Mouse (Mus musculus) midbrain, embryonic 14.5 days (tissue): Measurements from ENCODE around the gene Bag3. TPM values are rescaled to one million over a fixed set of nuclear protein-coding genes. Genes with fewer than 3 reads are reported as not detected.
"Not testable (repeated sequence)": the region's sequence is repeated elsewhere in the genome, so short reads cannot be mapped to it uniquely, and the experiment has no call there.

Source experiments
- ATAC-seq: fragments of 200-750 bp; cut with Nextera tagmentation; 2 replicates; pipeline ENCODE4 v1.8.0; 2017; ENCODE audit warnings: moderate number of reproducible peaks, moderate library complexity; ENCODE audit not compliant: low FRiP score, low TSS enrichment
- DNase-seq: peaks from one replicate; pipeline ENCODE4 v3.0.0-alpha.2; 2015
- H3K27ac ChIP-seq: fragments of 300-500 bp; sonication (generic); replicated peaks from 2 replicates; pipeline ENCODE4 v1.5.1; 2014; ENCODE audit warnings: mild to moderate bottlenecking, low read depth, low read length, moderate library complexity
- H3K27me3 ChIP-seq: fragments of 300-500 bp; sonication (generic); 2 replicates; pipeline ENCODE4 v1.6.1; 2014; ENCODE audit warnings: low read length, control low read depth, mixed read lengths; ENCODE audit not compliant: control insufficient read depth, insufficient read depth
- H3K36me3 ChIP-seq: fragments of 300-500 bp; sonication (generic); 2 replicates; pipeline ENCODE4 v1.6.1; 2014; ENCODE audit warnings: low read length, control low read depth; ENCODE audit not compliant: control insufficient read depth, insufficient read depth
- H3K4me1 ChIP-seq: fragments of 300-500 bp; sonication (generic); 2 replicates; pipeline ENCODE4 v1.6.1; 2014; ENCODE audit warnings: mild to moderate bottlenecking, antibody characterized with exemption, low read length, control low read depth; ENCODE audit not compliant: control insufficient read depth, insufficient read depth
- H3K4me2 ChIP-seq: fragments of 300-500 bp; sonication (generic); 2 replicates; pipeline ENCODE4 v1.6.1; 2014; ENCODE audit warnings: mild to moderate bottlenecking, low read length, moderate library complexity
- H3K4me3 ChIP-seq: fragments of 300-500 bp; sonication (generic); replicated peaks from 2 replicates; pipeline ENCODE4 v1.5.1; 2014; ENCODE audit warnings: low read depth, low read length
- H3K9ac ChIP-seq: fragments of 300-500 bp; sonication (generic); replicated peaks from 2 replicates; pipeline ENCODE4 v1.6.1; 2014; ENCODE audit warnings: mild to moderate bottlenecking, low read length, moderate library complexity
- H3K9me3 ChIP-seq: fragments of 300-500 bp; sonication (generic); 2 replicates; pipeline ENCODE4 v1.6.1; 2016; ENCODE audit warnings: low read length, control low read depth, mixed read lengths; ENCODE audit not compliant: control insufficient read depth
- WGBS: fragments of 180-500 bp; shearing (Covaris S2); extraction: QIAGEN DNeasy Blood & Tissue Kit; methylation state at CpG from one replicate; pipeline ENCODE4 v1.1.7; 2014; 5-methylcytosine and 5-hydroxymethylcytosine counted together
- polyA plus RNA-seq: library from polyadenylated mRNA; unstranded; fragments of >200 nt; fragmentation: Nextera tagmentation; extraction: Ambion mirVana; gene quantifications from 2 replicates; pipeline ENCODE4 v1.2.1, GENCODE M21; 2014

Gene Bag3
- polyA plus RNA-seq, 1 experiment from 2014 or later = 1.7 TPM

GRCm38 (mm10) chr7:128567561-128568244 is 44.3 kb downstream of the Bag3 start:
- no peak overlapping the region for H3K9ac ChIP-seq
- no peak overlapping the region for H3K27ac ChIP-seq
- WGBS = 88% methylated on average over 8 of the region's 8 CpGs
- no peaks in the 10 kb centered on the region for H3K36me3 ChIP-seq
- H3K4me3 ChIP-seq = no peak overlapping the region
- H3K4me2 ChIP-seq = no peak overlapping the region
- H3K4me1 ChIP-seq = no peaks in the 10 kb centered on the region
- no peaks in the 10 kb centered on the region for H3K9me3 ChIP-seq
- no peaks in the 10 kb centered on the region for H3K27me3 ChIP-seq
- ATAC-seq = no peak
- no peak for DNase-seq

- ATAC-seq, H3K4me1 ChIP-seq, H3K9ac ChIP-seq, H3K4me3 ChIP-seq, H3K27me3 ChIP-seq, H3K27ac ChIP-seq, DNase-seq, H3K9me3 ChIP-seq, H3K36me3 ChIP-seq, H3K4me2 ChIP-seq: not testable (repeated sequence)
- 88% methylated on average over 2 of the region's 2 CpGs for WGBS
Measured at GRCm38 (mm10) chr7:128569429-128569828, 46.0 kb downstream of the Bag3 start.

GRCm38 (mm10) chr7:128569987-128570656 is 46.7 kb downstream of the Bag3 start:
- WGBS = 91% methylated on average over 8 of the region's 8 CpGs
- no peaks in the 10 kb centered on the region for H3K36me3 ChIP-seq
- no peak overlapping the region for H3K9ac ChIP-seq
- no peak overlapping the region for H3K27ac ChIP-seq
- ATAC-seq (no peak), DNase-seq (no peak)
- no peaks in the 10 kb centered on the region for H3K27me3 ChIP-seq
- no peaks in the 10 kb centered on the region for H3K4me1 ChIP-seq
- no peak overlapping the region for H3K4me2 ChIP-seq
- H3K4me3 ChIP-seq = no peak overlapping the region
- no peaks in the 10 kb centered on the region for H3K9me3 ChIP-seq

- H3K9ac ChIP-seq, H3K4me2 ChIP-seq, H3K27ac ChIP-seq, H3K4me1 ChIP-seq, H3K27me3 ChIP-seq, H3K36me3 ChIP-seq, H3K9me3 ChIP-seq, H3K4me3 ChIP-seq, ATAC-seq, DNase-seq: not testable (repeated sequence)
- 94% methylated on average over 7 of the region's 7 CpGs for WGBS
Measured at GRCm38 (mm10) chr7:128570657-128571056, 47.2 kb downstream of the Bag3 start.

GRCm38 (mm10) chr7:128572030-128572429 is 48.6 kb downstream of the Bag3 start:
- no peaks in the 10 kb centered on the region for H3K27me3 ChIP-seq

GRCm38 (mm10) chr7:128575211-128575610 is 51.8 kb downstream of the Bag3 start:
- Histone ChIP-seq H3K27ac (no peak overlapping the region), H3K9me3 (no peaks in the 10 kb centered on the region), H3K4me2 (no peak overlapping the region), H3K4me1 (no peaks in the 10 kb centered on the region), H3K36me3 (no peaks in the 10 kb centered on the region), H3K27me3 (no peaks in the 10 kb centered on the region), H3K4me3 (no peak overlapping the region), H3K9ac (no peak overlapping the region)
- ATAC-seq (no peak), DNase-seq (no peak)
- 91% methylated on average over 5 of the region's 5 CpGs for WGBS

More at GRCm38 (mm10) chr7:128572030-128572429, 48.6 kb downstream of the Bag3 start:
- H3K9me3 ChIP-seq = no peaks in the 10 kb centered on the region
- ATAC-seq (no peak), DNase-seq (no peak)
- H3K27ac ChIP-seq = no peak overlapping the region
- no peak overlapping the region for H3K4me3 ChIP-seq
- no peaks in the 10 kb centered on the region for H3K4me1 ChIP-seq
- H3K9ac ChIP-seq = no peak overlapping the region
- WGBS = 88% methylated on average over 4 of the region's 4 CpGs
- H3K36me3 ChIP-seq = no peaks in the 10 kb centered on the region
- H3K4me2 ChIP-seq = no peak overlapping the region

- H3K4me3 ChIP-seq = no peak overlapping the region
- no peak for ATAC-seq
- WGBS = 75% methylated on average over 2 of the region's 2 CpGs
- no peak overlapping the region for H3K27ac ChIP-seq
- H3K27me3 ChIP-seq = no peaks in the 10 kb centered on the region
- no peak overlapping the region for H3K4me2 ChIP-seq
- H3K9ac ChIP-seq = no peak overlapping the region
- no peaks in the 10 kb centered on the region for H3K9me3 ChIP-seq
- H3K36me3 ChIP-seq = no peaks in the 10 kb centered on the region
- no peak for DNase-seq
- H3K4me1 ChIP-seq = no peaks in the 10 kb centered on the region
Measured at GRCm38 (mm10) chr7:128575794-128576193, 52.4 kb downstream of the Bag3 start.

- Histone ChIP-seq H3K27me3 (no peaks in the 10 kb centered on the region), H3K27ac (no peak overlapping the region), H3K4me1 (no peaks in the 10 kb centered on the region), H3K9me3 (no peaks in the 10 kb centered on the region), H3K4me2 (no peak overlapping the region), H3K36me3 (no peaks in the 10 kb centered on the region), H3K9ac (no peak overlapping the region), H3K4me3 (no peak overlapping the region)
- WGBS = 81% methylated on average over 1 of the region's 1 CpGs
- ATAC-seq (no peak), DNase-seq (no peak)
Measured at GRCm38 (mm10) chr7:128577607-128578006, 54.2 kb downstream of the Bag3 start.
